Comparison of ENCODE assay signal across 11 mouse cellular contexts in genomic region chr4:134750263-134750662, GRCm38 (mm10). TPM values are rescaled to one million over a fixed set of nuclear protein-coding genes. Genes with fewer than 3 reads are reported as not detected.
A peak's percentile ranks its signal among the peaks of the same experiment; 100 is the strongest.
DNase-seq lines count a peak whose midpoint lies in the region; ATAC-seq lines count a peak whose summit lies in the region.
"Had no signal": no experiment of that assay in that cellular context is flagged by ENCODE, and none has a peak within 500 bp of the region (broad histone marks: within the 10 kb centered on the region; RNA-seq: fewer than 3 reads in every experiment).

No protein-coding gene starts in this region.

- no peak overlapping the region for H3K4me2 ChIP-seq in hindbrain, embryonic 12.5 days (replicated peaks)
- H3K4me2 ChIP-seq: heart, embryonic 13.5 days had no signal

- DNase-seq in hindbrain, embryonic 10.5 days (ENCODE audit: low spot score) = no peak
- DNase-seq in embryonic facial prominence, embryonic 10.5 days (ENCODE audit: low spot score) = no peak
- peak; percentile 55 for DNase-seq in lung, postnatal 36 days
- peak; percentile 68 to 72 for DNase-seq in thymus, postnatal 10 days (ENCODE audit: low spot score in 2 of 2)
- DNase-seq in gastrocnemius, adult 8-10 months (ENCODE audit: low spot score in 2 of 2) = no peak
- DNase-seq in adrenal gland, postnatal 10 days = no peak
- DNase-seq: cerebellum, adult 9-10 months; kidney, adult 11 months had no signal

- 0 out of 2 replicates have a peak, but pooled peaks cover 4% of the 10 kb centered on the region for H3K27me3 ChIP-seq in hindbrain, embryonic 10.5 days (ENCODE audit: insufficient read depth, poor library complexity, severe bottlenecking)
- no peaks in the 10 kb centered on the region for H3K27me3 ChIP-seq in hindbrain, embryonic 12.5 days
- H3K27me3 ChIP-seq in embryonic facial prominence, embryonic 10.5 days (replicated peaks; ENCODE audit: low read depth, poor library complexity, severe bottlenecking) = no peaks in the 10 kb centered on the region
- H3K27me3 ChIP-seq: heart, embryonic 13.5 days had no signal

- WGBS in hindbrain, embryonic 10.5 days = 82% methylated on average over 5 of the region's 5 CpGs
- WGBS in hindbrain, embryonic 12.5 days = 79% methylated on average over 5 of the region's 5 CpGs
- 81% methylated on average over 5 of the region's 5 CpGs for WGBS in embryonic facial prominence, embryonic 10.5 days

- H3K4me1 ChIP-seq in hindbrain, embryonic 10.5 days (replicated peaks) = peaks cover 54% of the 10 kb centered on the region
- H3K4me1 ChIP-seq in hindbrain, embryonic 12.5 days = peaks cover 24% of the 10 kb centered on the region
- H3K4me1 ChIP-seq in embryonic facial prominence, embryonic 10.5 days = peaks cover 83% of the 10 kb centered on the region

- peak overlapping the region; percentile 57 for H3K27ac ChIP-seq in hindbrain, embryonic 10.5 days
- H3K27ac ChIP-seq in hindbrain, embryonic 12.5 days = no peak overlapping the region
- peak overlapping the region; percentile 45 for H3K27ac ChIP-seq in embryonic facial prominence, embryonic 10.5 days (replicated peaks)

- no peaks in the 10 kb centered on the region for H3K9me3 ChIP-seq in hindbrain, embryonic 10.5 days
- H3K9me3 ChIP-seq in hindbrain, embryonic 12.5 days (replicated peaks) = no peaks in the 10 kb centered on the region
- no peaks in the 10 kb centered on the region for H3K9me3 ChIP-seq in embryonic facial prominence, embryonic 10.5 days
- H3K9me3 ChIP-seq: heart, embryonic 13.5 days had no signal

- no peak overlapping the region for H3K9ac ChIP-seq in hindbrain, embryonic 12.5 days
- H3K9ac ChIP-seq: heart, embryonic 13.5 days had no signal

- peaks cover 20% of the 10 kb centered on the region for H3K36me3 ChIP-seq in hindbrain, embryonic 10.5 days
- H3K36me3 ChIP-seq in hindbrain, embryonic 12.5 days = no peaks in the 10 kb centered on the region
- H3K36me3 ChIP-seq in embryonic facial prominence, embryonic 10.5 days (replicated peaks) = peaks cover 53% of the 10 kb centered on the region

- no peak overlapping the region for H3K4me3 ChIP-seq in hindbrain, embryonic 10.5 days
- H3K4me3 ChIP-seq in hindbrain, embryonic 12.5 days = no peak overlapping the region
- no peak overlapping the region for H3K4me3 ChIP-seq in embryonic facial prominence, embryonic 10.5 days
- H3K4me3 ChIP-seq: heart, embryonic 13.5 days had no signal

- ATAC-seq in hindbrain, embryonic 12.5 days (ENCODE audit: low FRiP score) = no peak
- ATAC-seq in cerebellum, adult (ENCODE audit: insufficient number of reproducible peaks, low FRiP score, low TSS enrichment) = no peak

RNA-seq across cellular contexts. Expression of gene Ldlrap1, which starts 17.6 kb away (rescaled TPM):
- 9.7 and 11.4 TPM in 2 replicates for polyA plus RNA-seq in hindbrain, embryonic 10.5 days (2016; fragmentation: Nextera tagmentation; extraction: Ambion mirVana)
- 7.8 and 10.4 TPM in 2 replicates for polyA plus RNA-seq in hindbrain, embryonic 12.5 days (2016; fragmentation: Nextera tagmentation; extraction: Ambion mirVana)
- polyA plus RNA-seq in embryonic facial prominence, embryonic 10.5 days (2016; fragmentation: Nextera tagmentation; extraction: Ambion mirVana) = 15.8 and 17.4 TPM in 2 replicates
- 1 to 10 TPM; 4.3 to 7.7 (median 5.3) TPM for total RNA-seq in gastrocnemius, adult 8-10 months (2022)
- 10 to 100 TPM; 37.3 to 48.9 TPM for total RNA-seq in adrenal gland, postnatal 10 days (2021)

RNA-seq across cellular contexts. Expression of gene Man1c1, which starts 46.2 kb away (rescaled TPM):
- 3.7 and 4.1 TPM in 2 replicates for polyA plus RNA-seq in hindbrain, embryonic 10.5 days (2016; fragmentation: Nextera tagmentation; extraction: Ambion mirVana)
- polyA plus RNA-seq in hindbrain, embryonic 12.5 days (2016; fragmentation: Nextera tagmentation; extraction: Ambion mirVana) = 6.4 and 7.4 TPM in 2 replicates
- polyA plus RNA-seq in embryonic facial prominence, embryonic 10.5 days (2016; fragmentation: Nextera tagmentation; extraction: Ambion mirVana) = 2.6 and 2.8 TPM in 2 replicates
- total RNA-seq in gastrocnemius, adult 8-10 months (2022) = 1 to 10 TPM; 1.8 to 2.7 (median 2.1) TPM
- 10 to 100 TPM; 21.3 TPM for total RNA-seq in adrenal gland, postnatal 10 days (2021)

Comparison
In these comparisons a context has a peak if more than half of its experiments do, and no peak if none do; other contexts are left out.
1. DNase-seq: peak in lung, postnatal 36 days (single experiment) and thymus, postnatal 10 days (2 of 2); none in hindbrain, embryonic 10.5 days (single experiment), embryonic facial prominence, embryonic 10.5 days (single experiment), gastrocnemius, adult 8-10 months (0 of 2) and adrenal gland, postnatal 10 days (single experiment).